Mouse (Mus musculus) heart, adult 18-20 months (tissue): Measurements from ENCODE around the gene Gsg1l. TPM values are rescaled to one million over a fixed set of nuclear protein-coding genes. Genes with fewer than 3 reads are reported as not detected.

Source experiments
- DNase-seq, 2 experiments: peaks; one replicate each; pipeline ENCODE4 v3.0.0; 2021 to 2022; ENCODE audit warnings: mixed read lengths in 1 of 2
- total RNA-seq, 2 experiments: library from RNA; stranded (reverse); gene quantifications; 2 replicates each; pipeline ENCODE4 v1.2.3; 2021

Gsg1l gene
- total RNA-seq, 2 experiments from 2014 or later, result 10.1 to 12.3 TPM

DNA sequence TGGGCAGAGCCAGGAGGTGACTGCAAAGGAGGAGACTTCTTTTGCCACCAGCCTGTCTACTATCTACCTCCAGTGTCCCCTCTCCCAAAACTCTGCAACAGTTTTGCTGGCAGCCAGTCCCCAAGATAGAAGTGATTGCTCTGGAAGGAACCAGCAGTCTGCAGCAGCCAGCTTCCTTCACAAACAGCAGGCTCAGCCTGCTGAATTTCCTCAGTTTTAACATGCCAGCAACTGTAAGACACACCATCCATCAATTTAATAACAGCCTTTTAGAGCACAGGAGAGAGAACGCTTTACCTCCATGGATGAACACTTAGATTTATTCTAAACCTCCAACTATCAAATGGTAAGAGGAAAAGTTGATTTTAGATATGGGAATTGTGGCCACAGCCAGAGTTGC is 218.2 kb downstream of the Gsg1l start:
- no peak for DNase-seq

DNA sequence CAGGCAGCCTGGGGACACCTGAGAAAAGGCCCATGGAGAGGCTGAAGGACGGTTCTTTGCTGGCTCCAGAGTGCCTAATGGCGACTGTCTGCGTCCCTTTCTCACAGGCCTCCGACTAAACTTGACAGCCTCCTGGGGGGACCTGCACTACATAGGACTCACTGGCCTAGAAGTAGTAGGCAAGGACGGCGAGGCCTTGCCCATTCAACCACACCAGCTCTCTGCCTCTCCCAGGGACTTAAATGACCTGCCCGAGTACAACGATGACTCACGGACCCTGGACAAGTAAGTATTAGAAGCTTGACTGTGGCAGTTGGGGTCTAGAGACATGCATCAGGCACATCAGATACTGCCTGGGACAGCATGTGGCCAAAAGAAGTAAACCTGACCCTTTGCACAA is 221.8 kb downstream of the Gsg1l start:
- no peak for DNase-seq

DNA sequence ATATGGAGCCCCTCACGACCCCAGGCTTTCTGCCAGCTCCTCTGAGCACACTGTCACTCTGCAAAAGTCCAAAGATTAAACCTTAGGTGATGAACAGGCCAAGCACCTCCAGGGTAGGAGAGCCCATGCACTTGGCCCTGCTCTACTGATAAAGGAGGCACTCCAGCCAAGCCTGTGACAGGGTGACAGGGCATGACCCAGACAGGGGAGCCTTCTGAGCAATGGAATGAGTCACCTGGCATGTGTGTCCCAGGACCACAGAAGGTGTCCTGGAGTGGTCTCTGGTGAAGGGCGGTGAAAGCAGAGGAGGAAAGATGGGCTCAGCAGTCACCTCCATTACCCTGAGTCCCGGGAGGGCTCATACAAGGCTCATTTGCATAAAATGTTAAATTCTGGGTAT is 222.6 kb downstream of the Gsg1l start:
- DNase-seq, result no peak

DNA sequence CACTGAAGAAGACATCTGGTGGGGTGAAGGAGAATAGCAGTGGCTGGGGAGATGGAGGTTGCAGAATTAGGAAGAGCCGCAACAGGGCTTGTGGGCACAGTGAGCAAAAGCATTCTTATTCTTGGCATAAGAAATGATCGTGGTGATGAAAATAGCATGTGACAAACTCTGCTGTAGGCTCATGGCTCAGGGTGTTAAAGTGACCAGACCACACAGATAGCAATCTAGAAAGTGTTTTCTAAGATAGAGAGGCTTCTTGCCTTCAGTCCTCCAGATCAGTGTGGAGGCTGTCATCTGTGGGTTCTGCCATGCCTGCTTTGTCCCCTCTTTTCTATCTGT is 234.7 kb downstream of the Gsg1l start:
- DNase-seq, result no peak

DNA sequence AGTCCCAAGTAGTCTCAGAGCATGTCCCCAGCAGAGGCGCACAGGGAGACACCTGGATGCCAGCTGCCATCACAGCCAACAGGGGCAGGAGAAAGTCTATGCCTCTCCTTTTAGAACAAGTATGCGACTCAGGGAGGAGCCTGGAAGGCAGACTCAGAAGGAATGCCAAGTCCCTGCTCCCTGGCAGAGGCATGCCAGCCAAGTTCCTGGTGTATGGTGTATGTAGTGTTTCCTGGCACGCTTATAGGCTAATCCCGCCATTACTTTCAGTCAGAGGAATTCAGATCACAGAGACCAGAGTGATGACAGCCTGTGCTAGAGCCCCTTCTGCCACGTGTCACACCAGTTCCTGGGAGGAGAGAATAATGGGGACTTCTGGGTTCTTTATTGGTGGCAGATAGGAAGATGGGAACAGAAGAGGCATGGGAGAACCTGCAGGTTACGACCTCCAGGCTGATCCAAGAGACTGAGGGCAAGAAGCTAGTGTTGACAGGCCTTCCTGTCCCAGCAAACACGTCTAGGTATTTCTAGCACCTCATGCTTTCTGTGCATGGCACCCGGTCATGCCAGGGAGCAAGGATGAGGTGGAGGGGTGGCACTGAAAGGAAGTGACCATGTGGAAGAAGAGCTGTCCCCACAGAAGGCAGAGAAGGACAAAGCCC is 235.2 kb downstream of the Gsg1l start:
- DNase-seq, result peak; percentile 45 to 64

DNA sequence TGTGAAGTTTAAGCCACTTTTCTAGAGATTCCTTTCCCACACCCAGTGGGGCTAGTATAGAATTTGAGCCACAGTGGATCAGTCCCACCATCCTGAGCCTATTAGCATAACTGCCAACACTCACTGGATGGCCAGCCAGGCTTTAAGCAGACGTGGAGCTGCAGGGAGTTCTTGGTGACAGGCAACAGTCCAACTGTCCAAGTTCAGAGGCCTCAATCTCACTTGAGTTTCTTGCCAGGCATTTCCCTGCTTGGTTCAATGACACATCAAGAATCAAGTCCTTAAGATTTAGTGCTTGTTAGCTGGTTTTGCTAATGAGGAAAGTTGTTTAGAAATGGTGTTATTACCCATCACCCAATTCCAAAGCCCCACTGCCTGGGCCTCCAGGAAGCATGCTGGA is 236.6 kb downstream of the Gsg1l start:
- DNase-seq, result peak in 1 of 2 experiments; percentile 32

DNA sequence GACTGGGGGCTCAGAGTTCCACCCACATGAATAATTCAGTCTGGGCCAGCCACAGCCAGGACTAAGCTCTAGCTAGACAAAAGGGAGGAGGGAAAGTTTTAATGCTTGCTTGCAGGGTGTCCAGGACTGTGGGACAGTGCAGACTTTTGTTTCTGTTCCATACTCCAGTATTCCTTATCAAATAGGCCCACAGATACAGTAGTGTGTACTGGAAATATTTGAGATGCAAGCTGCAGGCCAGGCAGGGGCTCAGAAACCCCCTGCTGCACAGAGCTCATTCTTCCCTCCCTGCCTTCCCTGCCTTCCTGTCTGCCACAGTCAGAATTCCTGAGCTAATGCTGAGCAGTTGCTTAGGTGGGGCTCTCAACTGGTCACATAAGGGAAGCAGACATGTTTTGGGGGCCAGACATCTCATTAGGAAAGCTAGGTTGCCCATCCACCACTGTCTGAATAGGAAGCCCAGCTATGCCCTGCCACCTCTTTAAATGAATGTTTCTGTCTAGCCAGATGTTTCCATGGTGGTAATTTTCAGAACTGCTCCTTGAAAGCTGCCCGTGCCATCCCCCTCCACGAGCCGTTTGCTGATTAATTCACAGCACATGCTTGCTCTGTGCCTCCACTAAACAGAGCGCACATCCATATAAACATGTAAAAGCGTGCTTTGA is 244.0 kb downstream of the Gsg1l start:
- DNase-seq, result no peak

DNA sequence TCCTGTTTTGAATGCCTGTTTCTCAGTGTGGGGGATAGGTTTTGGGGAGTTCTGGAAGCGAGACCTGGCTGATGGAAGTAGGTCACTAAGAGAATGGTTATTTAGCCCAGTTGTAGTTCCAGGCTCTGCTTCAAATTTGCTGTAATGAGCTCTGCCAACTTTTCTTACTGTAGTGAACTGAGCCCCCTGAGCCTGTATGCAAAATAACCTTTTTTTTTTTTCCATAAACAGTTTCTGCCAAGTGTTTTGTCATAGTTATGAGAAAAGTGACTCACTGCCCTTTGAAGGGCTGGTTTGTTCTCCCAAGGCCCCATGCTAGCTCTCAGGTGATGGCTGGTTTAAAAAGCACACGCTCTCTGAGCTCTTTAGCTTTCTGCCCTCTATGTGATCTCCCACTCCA is 248.7 kb downstream of the Gsg1l start:
- DNase-seq, result no peak

DNA sequence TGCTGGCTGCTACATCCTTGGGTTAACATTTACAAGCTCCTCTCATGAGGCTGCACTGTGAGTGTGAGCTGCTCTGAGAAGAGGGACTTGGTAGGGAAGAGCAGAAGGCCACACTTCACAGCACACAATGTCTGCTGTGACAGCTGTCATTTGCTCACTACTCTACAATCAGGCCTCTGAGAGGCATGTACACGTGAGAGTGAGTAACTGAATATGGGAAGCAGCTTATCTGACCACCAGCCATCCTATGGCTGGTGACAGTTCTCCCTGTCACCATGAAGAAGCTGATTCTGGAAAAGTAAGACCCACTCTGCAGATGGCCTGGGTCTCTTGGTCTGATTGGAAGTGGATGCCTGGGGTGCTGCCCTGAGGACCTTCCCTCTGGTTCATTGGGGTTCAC is 249.4 kb downstream of the Gsg1l start:
- DNase-seq, result no peak

DNA sequence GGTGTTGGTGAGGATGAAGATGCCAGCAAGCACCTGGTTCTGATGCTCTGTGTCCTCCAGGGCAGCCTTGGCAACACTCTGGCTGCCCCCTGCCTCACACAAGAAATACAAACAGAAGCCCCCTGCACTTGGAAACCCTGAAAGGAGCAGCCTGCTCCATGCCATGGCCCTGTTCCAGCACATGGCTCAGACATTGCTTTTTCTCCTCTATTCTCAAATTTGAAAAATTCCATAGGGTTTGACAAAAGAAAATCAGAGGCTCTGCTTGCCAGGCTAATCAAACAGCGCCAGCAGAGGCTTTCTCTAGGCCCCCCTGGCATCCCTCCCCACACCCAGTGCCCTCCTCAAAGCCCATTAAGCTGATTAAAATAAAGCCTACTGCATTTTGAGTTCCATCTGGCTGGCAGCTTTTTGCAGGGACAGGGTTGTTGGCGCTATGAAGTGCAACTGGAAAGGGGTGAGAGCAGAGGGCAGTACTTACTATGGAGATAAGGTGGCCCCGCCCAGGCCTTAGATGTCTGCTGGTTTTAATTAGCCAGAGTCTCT is 253.0 kb downstream of the Gsg1l start:
- peak; percentile 45 to 54 for DNase-seq

DNA sequence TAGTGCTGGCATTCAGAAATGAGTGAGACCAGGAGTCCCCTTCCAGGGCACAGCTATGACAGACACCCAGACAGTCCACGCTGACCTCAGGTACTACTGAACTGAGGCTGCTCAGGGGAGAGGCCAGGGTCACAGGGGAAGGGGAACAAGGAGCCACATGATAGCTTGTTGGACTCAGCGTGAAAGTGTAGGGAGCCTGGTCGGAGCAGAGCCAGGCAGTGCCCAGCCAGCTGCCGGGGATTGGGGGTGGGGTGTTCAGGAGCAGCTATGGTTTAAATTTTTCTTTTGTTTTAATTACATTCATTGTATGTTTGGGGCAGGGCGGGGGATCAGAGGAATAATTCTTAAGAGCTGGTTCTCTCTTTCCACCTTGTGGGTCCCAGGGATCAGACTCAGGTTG is 253.7 kb downstream of the Gsg1l start:
- DNase-seq, result no peak

Other genes starting within 250 kb of the Gsg1l start
- 10 to 100 TPM; 11.7 to 17.1 TPM for gene Xpo6, start 118.1 kb upstream of the Gsg1l start, total RNA-seq
- gene Sbk1, start 190.2 kb upstream of the Gsg1l start, total RNA-seq, result 10 to 100 TPM; 72.3 to 73.8 TPM